Mouse (Mus musculus): Measurements from ENCODE around the gene Slc41a3. TPM values are rescaled to one million over a fixed set of nuclear protein-coding genes. Genes with fewer than 3 reads are reported as not detected.
A peak's percentile ranks its signal among the peaks of the same experiment; 100 is the strongest.

The Slc41a3 gene
- polyA plus RNA-seq, 1 experiment, result 4.6 TPM

GRCm38 (mm10) chr6:90568721-90569120 lies 35.8 kb upstream of the Slc41a3 start:
- TF ChIP-seq CTCF (IDR thresholded peaks at IDR 0.05; ENCODE audit: borderline replicate concordance, extremely low read depth, insufficient read depth, insufficient read length) (no peak), POLR2A (IDR thresholded peaks at IDR 0.05; ENCODE audit: borderline replicate concordance, extremely low read depth, insufficient read depth, insufficient read length, poor library complexity, severe bottlenecking) (no peak)
- no peak for DNase-seq (ENCODE audit: low read depth)

- DNase-seq (ENCODE audit: low read depth), result no peak
- no peak for TF ChIP-seq CTCF (IDR thresholded peaks at IDR 0.05; ENCODE audit: borderline replicate concordance, extremely low read depth, insufficient read depth, insufficient read length)
- no peak for TF ChIP-seq POLR2A (IDR thresholded peaks at IDR 0.05; ENCODE audit: borderline replicate concordance, extremely low read depth, insufficient read depth, insufficient read length, poor library complexity, severe bottlenecking)
These were observed 34.7 kb upstream of the Slc41a3 start for GRCm38 (mm10) chr6:90569736-90570383.

- no peak for DNase-seq (ENCODE audit: low read depth)
- no peak for TF ChIP-seq CTCF (IDR thresholded peaks at IDR 0.05; ENCODE audit: borderline replicate concordance, extremely low read depth, insufficient read depth, insufficient read length)
- TF ChIP-seq POLR2A (IDR thresholded peaks at IDR 0.05; ENCODE audit: borderline replicate concordance, extremely low read depth, insufficient read depth, insufficient read length, poor library complexity, severe bottlenecking), result no peak
These were observed 34.1 kb upstream of the Slc41a3 start for GRCm38 (mm10) chr6:90570392-90570791.

GRCm38 (mm10) chr6:90575261-90575715 lies 29.2 kb upstream of the Slc41a3 start:
- TF ChIP-seq CTCF (IDR thresholded peaks at IDR 0.05; ENCODE audit: borderline replicate concordance, extremely low read depth, insufficient read depth, insufficient read length), result peak; percentile 80; the same call in 1 of the 2 replicates
- no peak for TF ChIP-seq POLR2A (IDR thresholded peaks at IDR 0.05; ENCODE audit: borderline replicate concordance, extremely low read depth, insufficient read depth, insufficient read length, poor library complexity, severe bottlenecking)

GRCm38 (mm10) chr6:90578174-90578573 lies 26.4 kb upstream of the Slc41a3 start:
- peak; percentile 62 for DNase-seq (ENCODE audit: low read depth)
- TF ChIP-seq POLR2A (IDR thresholded peaks at IDR 0.05; ENCODE audit: borderline replicate concordance, extremely low read depth, insufficient read depth, insufficient read length, poor library complexity, severe bottlenecking), result no peak
- TF ChIP-seq CTCF (IDR thresholded peaks at IDR 0.05; ENCODE audit: borderline replicate concordance, extremely low read depth, insufficient read depth, insufficient read length), result no peak

More at GRCm38 (mm10) chr6:90575261-90575715, 29.2 kb upstream of the Slc41a3 start:
- peak; percentile 82 for DNase-seq (ENCODE audit: low read depth)

- no peak for DNase-seq (ENCODE audit: low read depth)
- TF ChIP-seq POLR2A (IDR thresholded peaks at IDR 0.05; ENCODE audit: borderline replicate concordance, extremely low read depth, insufficient read depth, insufficient read length, poor library complexity, severe bottlenecking), result no peak
- no peak for TF ChIP-seq CTCF (IDR thresholded peaks at IDR 0.05; ENCODE audit: borderline replicate concordance, extremely low read depth, insufficient read depth, insufficient read length)
These were observed 22.2 kb upstream of the Slc41a3 start for GRCm38 (mm10) chr6:90582331-90582730.

- TF ChIP-seq CTCF (IDR thresholded peaks at IDR 0.05; ENCODE audit: borderline replicate concordance, extremely low read depth, insufficient read depth, insufficient read length) (no peak), POLR2A (IDR thresholded peaks at IDR 0.05; ENCODE audit: borderline replicate concordance, extremely low read depth, insufficient read depth, insufficient read length, poor library complexity, severe bottlenecking) (no peak)
- no peak for DNase-seq (ENCODE audit: low read depth)
These were observed 16.4 kb upstream of the Slc41a3 start for GRCm38 (mm10) chr6:90588113-90588512.

GRCm38 (mm10) chr6:90590707-90591106 lies 13.8 kb upstream of the Slc41a3 start:
- no peak for DNase-seq (ENCODE audit: low read depth)
- TF ChIP-seq CTCF (IDR thresholded peaks at IDR 0.05; ENCODE audit: borderline replicate concordance, extremely low read depth, insufficient read depth, insufficient read length), result no peak

GRCm38 (mm10) chr6:90594972-90595371 lies 9.6 kb upstream of the Slc41a3 start:
- TF ChIP-seq POLR2A (IDR thresholded peaks at IDR 0.05; ENCODE audit: borderline replicate concordance, extremely low read depth, insufficient read depth, insufficient read length, poor library complexity, severe bottlenecking), result no peak
- no peak for TF ChIP-seq CTCF (IDR thresholded peaks at IDR 0.05; ENCODE audit: borderline replicate concordance, extremely low read depth, insufficient read depth, insufficient read length)
- no peak for DNase-seq (ENCODE audit: low read depth)

- no peak for DNase-seq (ENCODE audit: low read depth)
- TF ChIP-seq POLR2A (IDR thresholded peaks at IDR 0.05; ENCODE audit: borderline replicate concordance, extremely low read depth, insufficient read depth, insufficient read length, poor library complexity, severe bottlenecking) (no peak), CTCF (IDR thresholded peaks at IDR 0.05; ENCODE audit: borderline replicate concordance, extremely low read depth, insufficient read depth, insufficient read length) (no peak)
These were observed 7.5 kb upstream of the Slc41a3 start for GRCm38 (mm10) chr6:90597060-90597459.

- peak; percentile 44 for DNase-seq (ENCODE audit: low read depth)
- TF ChIP-seq CTCF (IDR thresholded peaks at IDR 0.05; ENCODE audit: borderline replicate concordance, extremely low read depth, insufficient read depth, insufficient read length) (no peak), POLR2A (IDR thresholded peaks at IDR 0.05; ENCODE audit: borderline replicate concordance, extremely low read depth, insufficient read depth, insufficient read length, poor library complexity, severe bottlenecking) (no peak)
These were observed 6.9 kb upstream of the Slc41a3 start for GRCm38 (mm10) chr6:90597592-90597991.

GRCm38 (mm10) chr6:90598197-90598596 lies 6.3 kb upstream of the Slc41a3 start:
- TF ChIP-seq CTCF (IDR thresholded peaks at IDR 0.05; ENCODE audit: borderline replicate concordance, extremely low read depth, insufficient read depth, insufficient read length), result no peak
- no peak for TF ChIP-seq POLR2A (IDR thresholded peaks at IDR 0.05; ENCODE audit: borderline replicate concordance, extremely low read depth, insufficient read depth, insufficient read length, poor library complexity, severe bottlenecking)

More at GRCm38 (mm10) chr6:90598197-90598596, 6.3 kb upstream of the Slc41a3 start:
- DNase-seq (ENCODE audit: low read depth), result no peak
